Mouse (Mus musculus) limb, embryonic 15.5 days (tissue): ENCODE measurements around the gene Samd5. TPM values are rescaled to one million over a fixed set of nuclear protein-coding genes. Genes with fewer than 3 reads are reported as not detected.

ENCODE experiments used
- ATAC-seq: fragments of 200-750 bp; cut with Nextera tagmentation; 2 replicates; pipeline ENCODE4 v1.8.0; 2017; ENCODE audit warnings: low read depth, moderate TSS enrichment; ENCODE audit not compliant: insufficient number of reproducible peaks, low FRiP score, low TSS enrichment
- H3K27ac ChIP-seq: fragments of 300-500 bp; sonication (generic); 2 replicates; pipeline ENCODE4 v1.5.1; 2015; ENCODE audit warnings: moderate library complexity, mild to moderate bottlenecking, inconsistent platforms
- H3K27me3 ChIP-seq: fragments of 300-500 bp; sonication (generic); 2 replicates; pipeline ENCODE4 v1.6.1; 2015; ENCODE audit warnings: inconsistent platforms
- H3K36me3 ChIP-seq: fragments of 300-500 bp; sonication (generic); 2 replicates; pipeline ENCODE4 v1.6.1; 2015; ENCODE audit warnings: inconsistent platforms
- H3K4me1 ChIP-seq: fragments of 300-500 bp; sonication (generic); 2 replicates; pipeline ENCODE4 v1.6.1; 2015; ENCODE audit warnings: inconsistent platforms
- H3K4me2 ChIP-seq: fragments of 300-500 bp; sonication (generic); 2 replicates; pipeline ENCODE4 v1.6.1; 2015; ENCODE audit warnings: mild to moderate bottlenecking, inconsistent platforms
- H3K4me3 ChIP-seq: fragments of 300-500 bp; sonication (generic); 2 replicates; pipeline ENCODE4 v1.5.1; 2015; ENCODE audit warnings: mild to moderate bottlenecking, inconsistent platforms
- H3K9ac ChIP-seq: fragments of 300-500 bp; sonication (generic); 2 replicates; pipeline ENCODE4 v1.6.1; 2015; ENCODE audit warnings: inconsistent platforms
- H3K9me3 ChIP-seq: fragments of 300-500 bp; sonication (generic); 2 replicates; pipeline ENCODE4 v1.6.1; 2016; ENCODE audit warnings: inconsistent platforms
- WGBS: fragments of 180-500 bp; shearing (Covaris S2); methylation state at CpG from one replicate; pipeline ENCODE4 v1.1.7; 2015; 5-methylcytosine and 5-hydroxymethylcytosine counted together
- polyA plus RNA-seq: library from polyadenylated mRNA; unstranded; fragments of >200 nt; fragmentation: Nextera tagmentation; extraction: Ambion mirVana; gene quantifications from 2 replicates; pipeline ENCODE4 v1.2.1, GENCODE M21; 2015

The Samd5 gene
- polyA plus RNA-seq, 1 experiment from 2014 or later: 9.1 TPM

DNA sequence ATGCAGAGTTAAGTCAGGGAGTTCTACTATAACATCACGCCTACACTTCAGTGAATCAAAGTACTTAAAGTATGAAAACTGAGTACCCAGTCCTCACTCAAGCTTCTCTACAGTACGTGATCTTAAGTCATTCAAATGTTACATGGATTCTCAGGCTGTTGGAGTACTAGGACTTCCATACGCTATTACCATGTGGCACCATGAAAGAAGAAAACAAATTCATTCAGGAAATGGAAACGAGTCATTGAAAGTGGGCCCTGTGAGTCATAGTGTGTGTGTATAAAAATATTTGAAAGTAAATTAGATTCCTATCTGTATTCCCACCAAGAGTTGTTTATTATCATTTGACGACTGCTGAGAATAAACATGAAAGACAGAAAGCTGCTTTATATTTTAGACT, 71.7 kb downstream of the Samd5 start:
- no peak for ATAC-seq
- no peaks in the 10 kb centered on the region for H3K9me3 ChIP-seq
- H3K4me3 ChIP-seq: no peak overlapping the region
- no peak overlapping the region for H3K27ac ChIP-seq
- H3K27me3 ChIP-seq: no peaks in the 10 kb centered on the region
- H3K9ac ChIP-seq: no peak overlapping the region
- peaks cover 7% of the 10 kb centered on the region; the same call in 1 of the 2 replicates for H3K4me1 ChIP-seq
- no peaks in the 10 kb centered on the region for H3K36me3 ChIP-seq
- no peak overlapping the region for H3K4me2 ChIP-seq
- 63% methylated on average over 5 of the region's 5 CpGs for WGBS

DNA sequence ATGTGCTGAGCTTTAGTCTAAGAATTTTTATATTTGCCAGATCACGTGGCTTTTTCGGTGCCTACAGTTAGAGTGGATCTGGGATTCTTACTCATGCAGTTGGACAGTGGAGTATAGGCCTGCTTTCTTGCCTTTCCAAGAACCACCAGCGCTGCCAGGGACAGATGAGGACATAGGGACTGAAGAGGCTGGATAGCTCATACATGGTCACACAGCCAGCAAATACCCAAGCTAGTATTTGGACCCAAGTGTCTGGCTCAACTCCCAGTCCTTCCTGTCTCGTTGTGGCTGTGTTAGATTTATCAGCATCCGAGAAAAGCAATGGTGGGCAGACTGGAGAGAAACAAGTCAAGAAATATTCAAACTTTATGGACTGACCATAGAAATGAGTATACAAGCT, 72.2 kb downstream of the Samd5 start:
- H3K27me3 ChIP-seq: no peaks in the 10 kb centered on the region
- ATAC-seq: no peak
- no peak overlapping the region for H3K4me3 ChIP-seq
- H3K9ac ChIP-seq: no peak overlapping the region
- peaks cover 7% of the 10 kb centered on the region; the same call in 1 of the 2 replicates for H3K4me1 ChIP-seq
- no peaks in the 10 kb centered on the region for H3K36me3 ChIP-seq
- H3K4me2 ChIP-seq: no peak overlapping the region
- H3K9me3 ChIP-seq: no peaks in the 10 kb centered on the region
- 58% methylated on average over 5 of the region's 5 CpGs for WGBS
- no peak overlapping the region; the same call in 1 of the 2 replicates for H3K27ac ChIP-seq

DNA sequence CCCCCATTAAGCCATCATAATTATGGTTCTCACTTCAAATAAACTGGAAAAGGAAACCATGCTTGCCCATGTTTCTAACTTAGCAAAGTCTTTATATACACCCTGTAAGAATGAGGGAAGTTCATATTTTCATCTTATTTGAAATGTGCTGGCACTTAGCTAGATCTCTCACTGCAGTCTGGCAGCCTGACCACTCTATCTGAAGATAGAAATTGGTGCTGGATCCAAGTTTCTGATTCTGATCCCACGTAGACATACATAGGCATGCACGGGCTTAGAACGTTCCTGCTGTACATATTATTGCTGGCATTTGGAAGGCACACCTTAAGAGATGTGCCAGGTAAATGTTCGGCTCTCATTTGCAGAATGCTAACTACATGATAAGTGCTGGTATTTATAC, 72.6 kb downstream of the Samd5 start:
- 79% methylated on average over 4 of the region's 4 CpGs for WGBS
- Histone ChIP-seq H3K4me3 (no peak overlapping the region), H3K36me3 (no peaks in the 10 kb centered on the region), H3K27me3 (no peaks in the 10 kb centered on the region), H3K4me2 (no peak overlapping the region), H3K27ac (peak overlapping the region; percentile 57; the same call in 1 of the 2 replicates), H3K4me1 (peaks cover 7% of the 10 kb centered on the region; the same call in 1 of the 2 replicates), H3K9me3 (no peaks in the 10 kb centered on the region), H3K9ac (no peak overlapping the region)
- no peak for ATAC-seq

DNA sequence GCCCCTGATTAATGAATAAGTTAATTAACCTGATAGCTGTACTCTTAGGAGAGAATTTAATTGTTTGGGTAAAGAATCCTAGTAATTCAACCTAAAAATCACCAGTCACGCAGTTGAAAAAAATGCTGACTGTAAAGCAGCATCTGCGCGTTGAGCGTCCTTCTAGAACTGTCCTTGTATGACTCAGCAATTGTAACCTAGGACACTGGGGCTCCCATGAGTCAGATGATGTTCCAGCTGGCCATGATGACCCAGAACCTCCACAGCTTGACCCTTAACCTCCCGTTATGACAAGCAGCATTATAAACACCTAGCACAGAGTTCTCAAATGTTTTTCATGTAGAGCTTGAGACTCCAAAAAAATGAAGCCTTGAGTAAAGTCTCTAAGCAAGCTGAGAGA, 78.8 kb downstream of the Samd5 start:
- no peaks in the 10 kb centered on the region for H3K4me1 ChIP-seq
- H3K27me3 ChIP-seq: no peaks in the 10 kb centered on the region
- H3K9me3 ChIP-seq: no peaks in the 10 kb centered on the region
- ATAC-seq: no peak
- no peak overlapping the region for H3K4me2 ChIP-seq
- H3K27ac ChIP-seq: no peak overlapping the region
- WGBS: 94% methylated on average over 5 of the region's 5 CpGs
- no peaks in the 10 kb centered on the region for H3K36me3 ChIP-seq
- no peak overlapping the region for H3K9ac ChIP-seq
- H3K4me3 ChIP-seq: no peak overlapping the region

DNA sequence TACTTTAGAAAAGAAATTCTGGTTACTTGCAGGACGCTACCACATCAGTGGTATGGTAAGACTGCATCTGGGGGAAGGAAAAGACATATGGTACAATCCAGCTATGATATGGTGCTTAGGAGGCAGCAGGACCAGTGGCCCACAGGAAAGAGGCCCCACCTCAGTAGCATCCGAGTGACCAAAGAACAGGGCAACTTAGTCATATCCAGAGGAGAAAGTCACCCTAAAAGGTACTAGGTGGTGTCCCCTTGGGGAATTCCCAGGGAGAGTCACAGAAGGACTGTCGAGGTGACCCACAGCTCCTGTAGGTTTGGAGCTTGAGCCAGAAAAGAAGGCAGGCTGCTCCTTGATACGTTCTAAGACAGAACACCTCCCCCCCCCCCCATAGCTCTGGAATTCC, 80.3 kb downstream of the Samd5 start:
- Histone ChIP-seq H3K4me1 (no peaks in the 10 kb centered on the region), H3K4me3 (no peak overlapping the region), H3K27me3 (no peaks in the 10 kb centered on the region), H3K9me3 (no peaks in the 10 kb centered on the region), H3K4me2 (no peak overlapping the region), H3K36me3 (no peaks in the 10 kb centered on the region), H3K27ac (no peak overlapping the region), H3K9ac (no peak overlapping the region)
- ATAC-seq: no peak
- 82% methylated on average over 4 of the region's 4 CpGs for WGBS

DNA sequence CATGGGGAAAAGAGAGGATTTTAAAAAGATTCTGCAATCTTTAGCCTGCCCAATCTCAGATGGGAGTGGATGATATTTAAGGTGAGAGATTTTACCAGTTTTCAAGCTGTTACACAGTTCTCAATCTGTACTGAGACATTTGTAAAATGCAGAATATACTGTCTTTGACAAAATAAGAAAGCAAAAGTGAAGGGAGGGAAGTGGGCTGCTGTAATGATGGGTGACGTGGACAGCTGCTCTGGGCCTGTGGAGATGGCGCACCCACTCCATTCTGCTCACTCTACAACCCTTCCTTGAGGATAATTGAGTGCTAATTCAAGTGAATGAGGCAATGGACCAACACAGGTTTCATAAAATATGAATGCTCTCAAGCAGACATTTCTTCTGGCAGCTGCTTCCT, 84.4 kb downstream of the Samd5 start:
- Histone ChIP-seq H3K27me3 (no peaks in the 10 kb centered on the region), H3K4me3 (no peak overlapping the region), H3K4me1 (0 out of 2 replicates have a peak, but pooled peaks cover 2% of the 10 kb centered on the region), H3K27ac (no peak overlapping the region), H3K9me3 (no peaks in the 10 kb centered on the region), H3K36me3 (no peaks in the 10 kb centered on the region), H3K9ac (no peak overlapping the region), H3K4me2 (no peak overlapping the region)
- no peak for ATAC-seq
- WGBS: 88% methylated on average over 2 of the region's 2 CpGs

DNA sequence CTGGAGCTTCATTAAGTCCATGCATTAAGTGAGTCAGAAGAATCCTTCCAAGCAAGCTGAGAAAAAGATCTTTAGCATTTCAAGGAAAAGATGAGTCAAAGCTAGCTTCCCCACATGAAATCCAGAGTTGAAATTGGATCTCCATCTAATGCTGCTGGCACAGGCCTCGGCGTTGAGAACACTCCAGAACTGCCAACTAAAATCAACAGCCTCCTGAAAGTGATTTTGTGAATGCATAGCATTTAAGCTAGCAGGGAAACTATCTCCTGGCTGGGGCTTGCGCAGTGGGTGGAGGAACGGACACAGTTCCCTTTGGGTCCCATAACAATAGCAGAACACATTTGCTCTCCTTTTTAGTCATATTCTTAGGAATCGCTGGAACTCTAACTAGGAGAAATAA, 88.7 kb downstream of the Samd5 start:
- H3K27me3 ChIP-seq: no peaks in the 10 kb centered on the region
- WGBS: 39% methylated on average over 5 of the region's 5 CpGs
- no peaks in the 10 kb centered on the region for H3K9me3 ChIP-seq
- 0 out of 2 replicates have a peak, but pooled peaks cover 2% of the 10 kb centered on the region for H3K4me1 ChIP-seq
- H3K4me3 ChIP-seq: no peak overlapping the region
- ATAC-seq: peak; percentile 69; the same call in 1 of the 2 replicates
- H3K36me3 ChIP-seq: no peaks in the 10 kb centered on the region
- no peak overlapping the region for H3K4me2 ChIP-seq
- H3K27ac ChIP-seq: peak overlapping the region; percentile 57; the same call in 1 of the 2 replicates
- H3K9ac ChIP-seq: no peak overlapping the region

DNA sequence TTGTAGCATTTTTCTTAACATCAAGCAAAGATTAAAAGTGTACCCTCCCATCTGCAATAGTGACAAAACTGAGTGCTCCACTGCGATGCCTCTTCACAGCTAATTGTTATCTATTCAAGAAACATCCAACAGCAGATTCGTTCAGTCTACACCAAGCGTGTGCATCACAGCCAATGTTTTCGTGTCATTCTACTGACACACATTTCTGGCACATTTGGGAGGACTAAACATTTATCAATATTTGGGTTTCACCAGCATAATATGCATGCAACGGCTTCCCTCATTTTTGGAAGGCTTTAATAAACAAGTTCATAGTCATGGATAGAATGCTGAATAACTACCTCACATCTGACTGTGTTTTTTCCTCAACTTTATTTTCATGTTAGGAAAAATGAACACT, 95.6 kb downstream of the Samd5 start:
- Histone ChIP-seq H3K4me3 (no peak overlapping the region), H3K4me2 (no peak overlapping the region), H3K9me3 (no peaks in the 10 kb centered on the region), H3K36me3 (no peaks in the 10 kb centered on the region), H3K9ac (no peak overlapping the region), H3K27ac (no peak overlapping the region), H3K4me1 (no peaks in the 10 kb centered on the region), H3K27me3 (no peaks in the 10 kb centered on the region)
- ATAC-seq: no peak
- WGBS: 91% methylated on average over 5 of the region's 5 CpGs

DNA sequence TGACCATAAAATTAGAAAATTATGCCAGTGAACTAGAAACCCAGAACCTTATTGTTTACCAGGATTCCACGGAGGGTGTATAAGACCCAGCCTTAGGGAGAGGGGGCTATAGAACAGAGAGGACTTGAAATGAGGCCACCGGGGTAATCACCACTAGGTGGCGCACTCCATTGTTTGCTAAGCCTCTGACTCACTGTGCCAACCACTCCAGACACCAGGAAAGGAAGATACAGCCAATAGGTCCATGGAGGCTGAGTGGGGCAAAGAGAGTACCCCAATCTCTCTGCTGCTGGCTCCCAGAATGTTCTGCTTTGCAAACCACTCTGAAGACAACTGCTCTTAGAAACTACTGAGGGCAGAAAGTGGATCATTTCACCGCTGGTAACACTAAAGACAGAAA, 99.4 kb downstream of the Samd5 start:
- no peaks in the 10 kb centered on the region for H3K9me3 ChIP-seq
- H3K27me3 ChIP-seq: no peaks in the 10 kb centered on the region
- ATAC-seq: no peak
- H3K27ac ChIP-seq: no peak overlapping the region
- H3K4me1 ChIP-seq: no peaks in the 10 kb centered on the region
- H3K36me3 ChIP-seq: no peaks in the 10 kb centered on the region
- H3K4me3 ChIP-seq: no peak overlapping the region
- no peak overlapping the region for H3K4me2 ChIP-seq
- H3K9ac ChIP-seq: no peak overlapping the region
- 32% methylated on average over 4 of the region's 4 CpGs for WGBS

DNA sequence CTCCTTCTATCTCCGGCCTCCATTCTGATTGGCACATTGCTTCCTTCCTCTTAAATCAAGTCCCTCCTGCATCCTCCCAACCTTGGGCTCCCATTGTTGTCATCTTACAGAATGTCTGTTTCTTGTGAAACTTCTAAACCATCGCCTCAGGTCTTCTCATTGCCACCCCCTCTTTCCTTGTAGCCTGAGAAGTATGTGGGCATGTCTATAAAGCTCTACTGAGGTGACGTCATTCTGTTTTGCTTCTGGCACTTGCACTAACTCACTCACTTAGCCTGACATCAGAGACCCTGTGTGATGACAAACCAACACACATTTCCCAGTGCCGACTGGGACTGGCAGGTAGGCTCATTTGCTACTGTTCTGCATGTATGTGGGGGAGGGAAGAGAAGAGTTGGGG, 100.9 kb downstream of the Samd5 start:
- Histone ChIP-seq H3K27me3 (no peaks in the 10 kb centered on the region), H3K4me1 (peaks cover 3% of the 10 kb centered on the region; the same call in 1 of the 2 replicates), H3K4me3 (no peak overlapping the region), H3K9me3 (no peaks in the 10 kb centered on the region), H3K27ac (no peak overlapping the region), H3K36me3 (no peaks in the 10 kb centered on the region), H3K9ac (no peak overlapping the region), H3K4me2 (no peak overlapping the region)
- ATAC-seq: no peak
- WGBS: 56% methylated on average over 4 of the region's 4 CpGs

Other genes with a start within 250 kb of the Samd5 start
- 4.8 and 5.5 TPM in 2 replicates for gene Stxbp5, start 225.9 kb upstream of the Samd5 start, polyA plus RNA-seq